Mouse (Mus musculus) neural tube, embryonic 10.5 days (tissue): ENCODE measurements around the gene Gm3486.
"Not testable (repeated sequence)": the region's sequence is repeated elsewhere in the genome, so short reads cannot be mapped to it uniquely, and the experiment has no call there.

Source experiments
- DNase-seq: peaks from one replicate; pipeline ENCODE4 v3.0.0-alpha.2; 2017; ENCODE audit warnings: low spot score; ENCODE audit errors: extremely low spot score

Gene Gm3486

DNA sequence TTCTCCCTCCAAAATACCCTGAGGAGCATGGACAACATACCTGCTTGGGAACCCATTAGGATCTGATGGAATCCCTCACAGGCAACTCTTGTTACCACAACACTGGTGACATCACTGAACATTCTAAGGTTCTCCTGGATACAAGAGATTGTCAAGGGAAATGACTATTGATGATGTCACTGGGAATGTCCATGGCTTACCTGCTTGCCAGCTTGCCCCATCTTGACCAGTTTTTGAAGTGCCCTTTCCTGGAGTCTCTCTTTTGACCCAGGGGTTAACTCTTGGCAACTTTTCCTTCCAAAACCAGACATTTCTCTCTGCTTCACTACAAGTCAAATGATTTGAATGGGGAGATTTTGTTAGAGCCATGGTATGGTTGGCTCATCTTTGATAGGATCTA, at the start of gene Gm3486:
TSS of gene Gm3486 (minus strand) at position 101 of the 400 bp plus-strand sequence.
- not testable (repeated sequence) for DNase-seq

DNA sequence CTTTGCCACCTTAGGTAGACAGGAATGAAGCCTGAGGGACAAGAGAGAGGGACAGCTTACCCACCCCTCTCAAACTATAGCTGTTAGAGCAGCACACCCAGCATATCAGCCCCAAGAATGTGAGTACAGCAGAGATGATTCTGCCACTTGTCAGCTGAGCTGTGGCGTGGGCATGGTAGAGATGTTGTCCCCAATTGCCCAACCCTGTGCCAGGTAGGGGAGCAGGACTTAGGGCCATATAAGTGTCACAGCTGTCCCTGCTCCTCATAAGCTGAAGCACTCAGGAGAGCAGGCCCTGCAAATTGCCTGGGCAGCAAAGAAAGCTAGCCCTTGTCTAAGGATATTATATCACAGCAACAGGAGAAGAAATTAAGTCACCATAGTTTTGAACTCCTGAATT, 35.4 kb upstream of the Gm3486 start:
- DNase-seq: not testable (repeated sequence)

DNA sequence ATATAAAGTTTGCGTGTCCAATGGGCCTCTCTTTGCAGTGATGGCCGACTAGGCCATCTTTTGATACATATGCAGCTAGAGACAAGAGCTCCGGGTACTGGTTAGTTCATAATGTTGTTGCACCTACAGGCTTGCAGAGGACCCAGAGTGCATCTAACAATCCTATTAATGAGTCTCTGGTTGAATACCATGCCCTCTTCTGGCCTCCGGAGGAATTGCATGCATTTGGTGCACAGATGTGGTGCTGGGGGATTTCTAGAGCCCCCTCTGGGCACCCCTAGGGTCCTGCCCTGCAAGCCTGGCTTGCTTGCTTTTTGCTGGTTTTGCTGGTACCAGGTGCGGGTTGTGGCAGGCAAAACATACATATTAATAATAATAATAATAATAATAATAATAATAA, 31.4 kb upstream of the Gm3486 start:
- DNase-seq: not testable (repeated sequence)

DNA sequence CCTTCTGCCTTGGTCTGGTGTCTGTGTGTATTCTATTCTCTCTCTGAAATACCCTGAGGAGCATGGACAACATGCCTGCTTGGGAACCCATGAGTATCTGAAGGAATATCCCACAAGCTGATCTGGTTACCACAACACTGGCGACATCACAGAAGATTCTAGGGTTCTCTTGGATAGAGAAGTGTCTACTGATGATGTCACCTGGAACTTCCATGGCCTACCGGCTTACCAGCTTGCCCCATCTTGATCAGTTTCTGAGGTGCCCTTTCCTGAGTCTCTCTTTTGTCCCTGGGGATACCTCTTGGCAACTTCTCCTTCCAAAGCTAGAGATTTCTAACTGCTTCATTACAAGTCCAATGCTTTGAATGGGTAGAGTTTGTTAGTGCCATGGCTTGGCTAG, 35.9 kb downstream of the Gm3486 start, which contains the start of gene Gm7954:
TSS of gene Gm7954 (minus strand) at position 101 of the 400 bp plus-strand sequence.
- DNase-seq: not testable (repeated sequence)
